Mouse (Mus musculus) embryonic facial prominence, embryonic 13.5 days (tissue): ENCODE data around the gene Luc7l2. TPM values are rescaled to one million over a fixed set of nuclear protein-coding genes. Genes with fewer than 3 reads are reported as not detected.

Experiments
- microRNA-seq: library from miRNA; unstranded; fragments of <30 nt; microRNA quantifications from one replicate; pipeline ENCODE4, GENCODE M21; 2016
- polyA plus RNA-seq: library from polyadenylated mRNA; unstranded; fragments of >200 nt; fragmentation: Nextera tagmentation; extraction: Ambion mirVana; gene quantifications from 2 replicates; pipeline ENCODE4 v1.2.1, GENCODE M21; 2015

The Luc7l2 gene
- polyA plus RNA-seq, 1 experiment from 2014 or later: 59.2 TPM

Small RNA genes lying within 50 kb of the gene (microRNA-seq; reads per million reads assigned to microRNA genes)
- gene Mir7670: not detected

Other genes with a start within 250 kb of the Luc7l2 start
- gene Zc3hav1, start 196.7 kb upstream of the Luc7l2 start, polyA plus RNA-seq: 3.2 and 4.0 TPM in 2 replicates
- gene Ttc26, start 169.9 kb upstream of the Luc7l2 start, polyA plus RNA-seq: 9.9 and 10.6 TPM in 2 replicates
- gene Ubn2, start 117.4 kb upstream of the Luc7l2 start, polyA plus RNA-seq: 19.3 and 24.8 TPM in 2 replicates
- gene Fmc1, start 17.8 kb upstream of the Luc7l2 start, polyA plus RNA-seq: 80.4 and 83.4 TPM in 2 replicates
- gene Klrg2, start 85.9 kb downstream of the Luc7l2 start, polyA plus RNA-seq: 1.1 and 1.3 TPM in 2 replicates
- gene Clec2l, start 111.7 kb downstream of the Luc7l2 start, polyA plus RNA-seq: 4.9 and 5.7 TPM in 2 replicates